Mouse (Mus musculus): ENCODE data around the gene Mrgprb4.

Gene Mrgprb4

DNA sequence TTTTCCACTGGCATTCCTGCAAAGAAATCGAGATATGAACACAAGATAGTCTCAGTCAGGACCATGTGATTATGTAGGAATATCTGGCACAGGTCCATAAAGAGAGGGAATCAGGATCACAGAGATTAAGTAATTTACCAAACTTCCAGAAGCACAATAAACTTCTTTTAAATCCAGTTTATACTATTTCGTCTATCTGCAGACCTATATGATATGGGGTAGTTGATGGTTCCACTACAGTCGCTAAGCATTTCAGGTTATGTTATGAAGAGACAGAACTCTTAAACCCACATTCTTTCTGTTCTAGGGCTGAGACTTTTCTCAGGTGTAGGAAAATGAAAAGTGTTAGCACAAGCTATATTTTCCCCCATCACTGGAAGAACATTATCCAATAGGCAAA lies at the start of gene Mrgprb4:
TSS of gene Mrgprb4 (minus strand) at position 101 of the 400 bp plus-strand sequence.
- DNase-seq = no peak

DNA sequence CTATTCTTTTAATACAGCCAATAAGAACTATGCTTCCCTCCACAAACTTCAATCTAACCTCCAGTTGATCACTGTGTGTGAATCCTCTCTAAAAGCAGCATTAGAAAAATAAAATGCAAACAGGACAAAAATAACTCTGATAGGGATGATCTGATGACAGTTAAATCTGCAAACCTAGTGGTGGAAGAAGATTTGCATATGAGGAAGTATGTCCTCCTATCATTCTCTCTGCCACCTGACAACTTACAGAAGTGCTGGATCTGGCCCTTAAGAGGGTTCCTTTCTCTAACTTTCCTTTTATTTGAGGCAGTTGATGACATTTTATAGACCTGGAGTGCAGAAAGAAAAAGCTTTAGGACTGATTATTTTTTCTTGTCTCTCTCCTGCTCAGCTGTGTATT lies 27.0 kb upstream of the Mrgprb4 start:
- DNase-seq = no peak

DNA sequence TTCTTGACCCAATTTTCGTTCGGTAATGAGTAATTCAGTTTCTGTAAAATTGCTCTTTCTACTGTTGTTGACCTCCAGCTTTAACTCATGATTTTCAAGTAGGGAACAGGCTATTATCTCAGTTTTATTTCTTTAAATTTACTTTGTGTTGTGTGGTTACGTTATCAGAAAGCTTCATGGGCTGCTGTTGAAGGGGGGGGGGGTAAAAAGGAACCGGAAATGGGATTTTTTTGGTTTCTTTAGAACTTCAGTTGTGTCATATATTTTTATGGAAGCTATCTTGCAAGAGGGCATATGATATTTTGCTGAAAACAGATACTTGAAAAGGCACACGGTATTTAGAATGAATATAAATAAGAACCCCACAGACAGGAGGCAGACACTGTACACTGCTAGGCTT lies 26.0 kb upstream of the Mrgprb4 start:
- DNase-seq = no peak

DNA sequence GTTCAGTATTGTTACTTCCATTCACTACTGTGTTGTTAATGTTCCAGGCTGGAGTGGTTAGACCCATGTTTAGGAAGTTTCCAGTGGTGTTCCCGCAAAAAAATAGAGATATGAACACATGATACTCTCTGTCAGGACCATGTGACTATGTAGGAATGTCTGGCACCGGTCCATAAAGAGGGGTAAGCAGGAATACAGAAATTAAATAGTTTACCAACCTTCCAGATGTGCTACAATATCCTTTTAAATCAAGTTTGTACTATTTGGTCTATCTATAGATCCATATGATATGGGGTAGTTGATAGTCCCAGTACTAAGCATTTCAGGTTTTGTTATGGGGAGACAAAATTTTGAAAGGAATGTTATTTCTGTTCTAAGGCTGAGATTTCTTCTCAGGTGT lies 30.2 kb downstream of the Mrgprb4 start, which contains the start of gene Mrgprb5:
TSS of gene Mrgprb5 (minus strand) at position 101 of the 400 bp plus-strand sequence.
- no peak for DNase-seq

DNA sequence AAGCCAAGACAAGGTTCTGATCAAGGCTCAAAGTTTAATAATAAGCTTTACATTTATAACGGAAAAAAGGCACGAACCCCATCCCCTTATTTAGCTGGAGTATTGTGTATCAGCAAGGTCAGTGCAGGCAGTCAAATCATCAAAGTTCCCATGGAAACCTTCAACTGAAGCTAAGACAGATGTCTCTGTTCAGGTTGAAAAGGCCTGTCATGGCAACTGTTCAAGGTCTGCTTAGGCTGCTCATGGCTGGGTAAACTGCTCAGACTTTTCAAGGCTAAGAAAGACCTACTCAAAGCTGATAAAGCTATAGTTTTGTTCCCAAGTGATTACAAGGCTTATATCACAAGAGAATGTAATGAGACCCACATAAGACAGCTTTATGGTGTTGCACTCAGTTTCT lies 31.6 kb downstream of the Mrgprb4 start:
- no peak for DNase-seq

All from heart, adult 11 months (tissue).